Mouse (Mus musculus) intestine, embryonic 14.5 days (tissue): Measurements from ENCODE around the gene Ccnt1. TPM values are rescaled to one million over a fixed set of nuclear protein-coding genes. Genes with fewer than 3 reads are reported as not detected.

Experiments
- ATAC-seq: fragments of 200-750 bp; cut with Nextera tagmentation; replicated peaks from 2 replicates; pipeline ENCODE4 v1.8.0; 2017; ENCODE audit warnings: low read depth, moderate number of reproducible peaks, moderate TSS enrichment, moderate library complexity; ENCODE audit not compliant: low FRiP score, low TSS enrichment
- DNase-seq: peaks from one replicate; pipeline ENCODE4 v3.0.0-alpha.2; 2018; ENCODE audit warnings: low spot score
- H3K27ac ChIP-seq: fragments of 300-500 bp; sonication (generic); 2 replicates; pipeline ENCODE4 v1.5.1; 2014; ENCODE audit warnings: low read depth, mild to moderate bottlenecking, control low read depth
- H3K27me3 ChIP-seq: fragments of 300-500 bp; sonication (generic); replicated peaks from 2 replicates; pipeline ENCODE4 v1.6.1; 2014; ENCODE audit warnings: low read length, control low read depth; ENCODE audit not compliant: control insufficient read depth, insufficient read depth
- H3K36me3 ChIP-seq: fragments of 300-500 bp; sonication (generic); 2 replicates; pipeline ENCODE4 v1.6.1; 2014; ENCODE audit warnings: low read length, control low read depth; ENCODE audit not compliant: control insufficient read depth, insufficient read depth
- H3K4me1 ChIP-seq: fragments of 300-500 bp; sonication (generic); replicated peaks from 2 replicates; pipeline ENCODE4 v1.6.1; 2014; ENCODE audit warnings: low read length, control low read depth, mixed read lengths; ENCODE audit not compliant: control insufficient read depth, insufficient read depth
- H3K4me2 ChIP-seq: fragments of 300-500 bp; sonication (generic); 2 replicates; pipeline ENCODE4 v1.6.1; 2014; ENCODE audit warnings: low read length
- H3K4me3 ChIP-seq: fragments of 300-500 bp; sonication (generic); 2 replicates; pipeline ENCODE4 v1.5.1; 2014; ENCODE audit warnings: low read depth, low read length, control low read depth, mixed read lengths
- H3K9ac ChIP-seq: fragments of 300-500 bp; sonication (generic); 2 replicates; pipeline ENCODE4 v1.6.1; 2014; ENCODE audit warnings: mild to moderate bottlenecking, low read length
- H3K9me3 ChIP-seq: fragments of 300-500 bp; sonication (generic); 2 replicates; pipeline ENCODE4 v1.6.1; 2016; ENCODE audit warnings: low read length, control low read depth; ENCODE audit not compliant: control insufficient read depth
- WGBS: fragments of 180-500 bp; shearing (Covaris S2); extraction: QIAGEN DNeasy Blood & Tissue Kit; methylation state at CpG from one replicate; pipeline ENCODE4 v1.1.7; 2014; 5-methylcytosine and 5-hydroxymethylcytosine counted together
- polyA plus RNA-seq: library from polyadenylated mRNA; unstranded; fragments of >200 nt; fragmentation: Nextera tagmentation; extraction: Ambion mirVana; gene quantifications from 2 replicates; pipeline ENCODE4 v1.2.1, GENCODE M21; 2014

The Ccnt1 gene
- polyA plus RNA-seq, 1 experiment from 2014 or later = 48.7 TPM

DNA sequence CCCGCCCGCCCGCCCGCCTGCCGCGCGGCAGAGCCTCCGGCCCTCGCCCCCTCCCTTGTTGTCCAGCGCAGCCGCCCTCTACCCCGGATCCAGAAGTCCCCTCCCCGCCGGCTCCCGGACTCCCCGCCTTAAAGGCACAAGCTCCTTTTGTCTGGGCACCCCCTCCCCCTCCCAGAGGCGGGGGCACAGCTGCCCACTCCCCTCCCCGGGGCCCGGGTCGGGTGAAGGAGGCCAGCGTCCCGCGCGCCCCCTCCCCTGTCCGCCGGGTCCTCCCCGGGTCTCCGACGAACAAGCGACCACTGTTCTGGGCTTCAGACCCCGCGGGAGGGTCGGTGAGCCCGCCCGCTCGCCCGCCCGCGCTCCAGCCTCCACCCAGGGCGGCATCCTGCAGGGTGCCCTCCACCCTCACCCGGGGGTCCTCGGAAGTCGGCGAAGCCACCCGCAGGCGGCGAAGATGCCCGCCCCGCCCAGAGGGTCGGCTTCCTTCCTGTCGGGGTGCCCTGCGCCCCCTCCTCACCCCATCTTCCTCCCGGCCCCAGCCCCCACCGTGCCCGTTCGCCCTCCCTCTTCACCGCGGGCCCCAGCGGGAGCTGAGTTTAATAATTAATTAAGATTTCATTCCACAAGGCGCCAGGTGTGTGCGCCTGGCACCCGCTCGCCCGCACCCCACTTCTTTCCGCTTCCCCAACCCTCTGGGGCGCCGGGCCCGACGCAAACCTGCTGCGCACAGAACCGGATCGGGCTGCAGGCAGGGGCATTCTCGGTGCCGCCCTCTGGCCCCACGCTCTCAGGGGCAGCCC is 38.8 kb upstream of the Ccnt1 start, which contains the start of gene Adcy6:
Gene Adcy6, minus strand, starts transcription at position 746 of the 800 bp plus-strand sequence.
- no peaks in the 10 kb centered on the region for H3K27me3 ChIP-seq
- H3K27ac ChIP-seq = peak within 1 kb of the TSS; percentile 90
- H3K9me3 ChIP-seq = no peaks in the 10 kb centered on the region
- peak within 1 kb of the TSS; percentile 89 for H3K4me2 ChIP-seq
- under 1% methylated on average over 61 of the region's 75 CpGs for WGBS
- peaks cover 2% of the 10 kb centered on the region for H3K36me3 ChIP-seq
- peaks cover 29% of the 10 kb centered on the region for H3K4me1 ChIP-seq
- peak; percentile 91 for DNase-seq
- ATAC-seq = peak; percentile 84
- H3K9ac ChIP-seq = peak within 1 kb of the TSS; percentile 83
- H3K4me3 ChIP-seq = peak within 1 kb of the TSS; percentile 78

GRCm38 (mm10) chr15:98608784-98609250 is 38.1 kb upstream of the Ccnt1 start:
- Histone ChIP-seq H3K4me1 (peaks cover 33% of the 10 kb centered on the region), H3K9me3 (no peaks in the 10 kb centered on the region), H3K36me3 (peaks cover 9% of the 10 kb centered on the region), H3K4me2 (peak overlapping the region; percentile 89), H3K27ac (peak overlapping the region; percentile 90), H3K27me3 (no peaks in the 10 kb centered on the region), H3K9ac (peak overlapping the region; percentile 83), H3K4me3 (peak overlapping the region; percentile 78)
- 0% methylated on average over 8 of the region's 26 CpGs for WGBS
- DNase-seq (peak; percentile 69), ATAC-seq (peak; percentile 13)

DNA sequence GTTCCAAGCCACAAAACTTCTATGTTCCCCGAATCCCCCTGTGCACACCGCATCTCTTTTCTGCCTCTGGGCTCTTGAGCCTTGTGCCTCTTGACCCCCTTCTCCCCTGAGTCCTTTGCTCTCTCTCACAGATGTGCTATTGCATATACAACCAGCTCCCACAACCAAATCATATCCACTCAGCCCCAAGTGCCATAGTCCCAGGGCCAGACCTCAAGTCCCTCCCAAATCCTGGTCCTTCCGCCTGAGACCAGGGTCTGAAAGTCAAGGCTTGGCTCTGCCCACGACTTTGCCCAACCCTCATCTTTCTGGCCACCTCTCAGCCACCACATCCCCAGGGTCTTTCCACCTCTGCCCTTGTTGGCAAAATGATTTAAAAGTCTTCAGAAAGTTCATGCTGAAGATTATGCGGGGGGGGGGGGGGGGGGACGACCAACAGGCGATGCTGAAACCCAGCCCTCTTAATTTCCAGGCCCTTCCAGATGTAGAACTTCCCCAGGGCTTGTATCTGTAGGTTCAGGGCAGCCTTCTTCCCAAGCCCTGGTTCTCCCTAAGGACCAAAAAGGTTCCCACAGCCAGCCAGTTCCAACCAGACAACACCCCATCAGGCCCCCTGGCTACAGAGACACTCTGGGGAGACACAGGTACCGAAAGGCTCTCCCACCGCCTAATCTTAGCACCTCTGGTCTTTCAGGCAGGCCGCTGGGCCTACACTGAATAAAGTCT is 37.5 kb upstream of the Ccnt1 start:
- Histone ChIP-seq H3K4me2 (peak overlapping the region; percentile 89), H3K9me3 (no peaks in the 10 kb centered on the region), H3K27me3 (no peaks in the 10 kb centered on the region), H3K9ac (peak overlapping the region; percentile 83), H3K27ac (peak overlapping the region; percentile 90), H3K4me3 (peak overlapping the region; percentile 78), H3K36me3 (peaks cover 15% of the 10 kb centered on the region), H3K4me1 (peaks cover 39% of the 10 kb centered on the region)
- 10% methylated on average over 10 of the region's 10 CpGs for WGBS
- ATAC-seq = peak; percentile 8; the same call in 1 of the 2 replicates
- DNase-seq = peak; percentile 59

DNA sequence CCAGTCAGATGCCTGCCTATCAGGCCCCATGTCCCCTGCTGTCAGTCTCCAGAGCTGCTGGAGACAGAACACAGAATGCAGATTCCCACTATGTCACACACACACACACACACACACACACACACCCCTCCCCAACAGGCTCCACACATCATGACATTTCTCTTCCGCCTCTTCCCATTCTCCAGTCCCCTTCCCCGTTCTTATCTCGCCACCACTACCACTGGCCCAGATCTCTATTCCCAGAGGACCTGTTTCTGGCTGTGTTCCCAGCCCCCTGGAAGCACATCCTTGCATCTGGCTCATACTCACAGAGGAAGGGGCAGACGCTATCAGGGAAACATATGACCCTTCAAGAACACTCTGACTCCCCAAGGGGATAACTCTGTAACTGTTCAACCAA is 36.8 kb upstream of the Ccnt1 start:
- 10% methylated on average over 4 of the region's 4 CpGs for WGBS
- Histone ChIP-seq H3K9ac (peak overlapping the region; percentile 83), H3K9me3 (no peaks in the 10 kb centered on the region), H3K27ac (peak overlapping the region; percentile 90; the same call in 1 of the 2 replicates), H3K4me3 (peak overlapping the region; percentile 78), H3K27me3 (no peaks in the 10 kb centered on the region), H3K36me3 (peaks cover 18% of the 10 kb centered on the region), H3K4me1 (peaks cover 45% of the 10 kb centered on the region), H3K4me2 (peak overlapping the region; percentile 89)
- peak; percentile 66 for DNase-seq
- no peak for ATAC-seq

- no peak overlapping the region for H3K27ac ChIP-seq
- H3K27me3 ChIP-seq = no peaks in the 10 kb centered on the region
- WGBS = 67% methylated on average over 9 of the region's 9 CpGs
- peaks cover 26% of the 10 kb centered on the region for H3K36me3 ChIP-seq
- ATAC-seq (no peak), DNase-seq (no peak)
- H3K4me1 ChIP-seq = peaks cover 52% of the 10 kb centered on the region
- H3K9ac ChIP-seq = no peak overlapping the region
- H3K9me3 ChIP-seq = no peaks in the 10 kb centered on the region
- H3K4me2 ChIP-seq = peak overlapping the region; percentile 89
- H3K4me3 ChIP-seq = no peak overlapping the region
These were observed 36.0 kb upstream of the Ccnt1 start for GRCm38 (mm10) chr15:98606739-98607138.

- Histone ChIP-seq H3K27ac (no peak overlapping the region), H3K4me3 (no peak overlapping the region), H3K36me3 (peaks cover 33% of the 10 kb centered on the region), H3K4me2 (no peak overlapping the region), H3K9me3 (no peaks in the 10 kb centered on the region), H3K4me1 (peaks cover 55% of the 10 kb centered on the region), H3K27me3 (no peaks in the 10 kb centered on the region), H3K9ac (no peak overlapping the region)
- DNase-seq = no peak
- WGBS = 74% methylated on average over 12 of the region's 12 CpGs
- ATAC-seq = no peak
These were observed 35.4 kb upstream of the Ccnt1 start for GRCm38 (mm10) chr15:98606051-98606536.

- Histone ChIP-seq H3K36me3 (peaks cover 51% of the 10 kb centered on the region), H3K4me1 (peaks cover 55% of the 10 kb centered on the region), H3K27me3 (no peaks in the 10 kb centered on the region), H3K9ac (no peak overlapping the region), H3K9me3 (no peaks in the 10 kb centered on the region), H3K4me3 (no peak overlapping the region), H3K27ac (no peak overlapping the region), H3K4me2 (no peak overlapping the region)
- ATAC-seq (no peak), DNase-seq (no peak)
- WGBS = 90% methylated on average over 24 of the region's 24 CpGs
These were observed 33.4 kb upstream of the Ccnt1 start for GRCm38 (mm10) chr15:98604041-98604575.

DNA sequence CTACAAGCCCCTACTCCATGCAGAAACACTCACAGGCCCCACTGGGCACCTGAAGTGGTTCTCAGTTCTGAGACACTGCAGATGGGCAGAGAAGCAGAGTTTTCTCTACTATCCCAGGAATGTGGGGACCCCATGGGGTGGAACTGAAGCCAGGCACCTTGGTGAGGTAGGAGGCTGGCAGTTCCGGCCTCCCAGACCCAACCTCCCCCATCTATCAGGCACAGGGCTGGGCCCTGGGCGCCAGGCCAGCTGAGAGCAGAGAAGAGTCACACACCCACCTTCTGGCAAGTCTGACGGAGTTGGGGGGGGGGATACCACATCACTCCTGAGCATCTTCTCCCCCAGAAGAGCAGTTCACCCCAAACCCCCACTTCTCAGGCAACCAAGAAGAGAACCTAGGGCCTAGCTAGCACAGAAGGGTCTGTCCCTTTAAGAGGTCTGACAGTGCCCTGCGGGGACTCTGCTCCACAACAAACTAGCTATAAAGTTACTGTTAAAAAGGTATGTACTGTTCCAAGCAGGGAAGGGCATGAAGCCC is 32.3 kb upstream of the Ccnt1 start:
- WGBS = 47% methylated on average over 4 of the region's 4 CpGs
- no peaks in the 10 kb centered on the region for H3K27me3 ChIP-seq
- H3K4me1 ChIP-seq = peaks cover 51% of the 10 kb centered on the region
- H3K4me3 ChIP-seq = peak overlapping the region; percentile 6; the same call in 1 of the 2 replicates
- no peak overlapping the region for H3K27ac ChIP-seq
- no peak overlapping the region for H3K9ac ChIP-seq
- H3K9me3 ChIP-seq = no peaks in the 10 kb centered on the region
- H3K4me2 ChIP-seq = peak overlapping the region; percentile 45
- ATAC-seq = peak; percentile 26
- H3K36me3 ChIP-seq = peaks cover 60% of the 10 kb centered on the region
- DNase-seq = no peak
